Mouse (Mus musculus) T-cell, adult 2 months (primary cell): ENCODE measurements around the gene Vwa1.
A peak's percentile ranks its signal among the peaks of the same experiment; 100 is the strongest.

Experiments
- DNase-seq: peaks from one replicate; pipeline ENCODE4 v3.0.0; 2022; ENCODE audit warnings: low spot score

The Vwa1 gene

GRCm38 (mm10) chr4:155780895-155781294 lies 6.4 kb upstream of the Vwa1 start:
- DNase-seq, result no peak

GRCm38 (mm10) chr4:155779498-155779897 lies 5.0 kb upstream of the Vwa1 start:
- DNase-seq, result no peak

- DNase-seq, result no peak
Observed at GRCm38 (mm10) chr4:155777816-155778215, 3.3 kb upstream of the Vwa1 start.

- DNase-seq, result no peak
Observed at GRCm38 (mm10) chr4:155776704-155777335, 2.3 kb upstream of the Vwa1 start.

GRCm38 (mm10) chr4:155775855-155776254 lies 1.4 kb upstream of the Vwa1 start:
- no peak for DNase-seq

- DNase-seq, result no peak
Observed at GRCm38 (mm10) chr4:155774971-155775740, 658 bp upstream of the Vwa1 start.

- DNase-seq, result no peak
Observed at GRCm38 (mm10) chr4:155773335-155774078, 991 bp downstream of the Vwa1 start.

- no peak for DNase-seq
Observed at GRCm38 (mm10) chr4:155772786-155773185, 1.7 kb downstream of the Vwa1 start.

- no peak for DNase-seq
Observed at GRCm38 (mm10) chr4:155771706-155772105, 2.8 kb downstream of the Vwa1 start.

GRCm38 (mm10) chr4:155770626-155771025 lies 3.9 kb downstream of the Vwa1 start:
- no peak for DNase-seq

- peak; percentile 75 for DNase-seq
Observed at GRCm38 (mm10) chr4:155769880-155770512, 4.5 kb downstream of the Vwa1 start.

- DNase-seq, result no peak
Observed at GRCm38 (mm10) chr4:155769496-155769879, 5.0 kb downstream of the Vwa1 start.

- DNase-seq, result no peak
Observed at GRCm38 (mm10) chr4:155762357-155762756, 12.1 kb downstream of the Vwa1 start.

GRCm38 (mm10) chr4:155761356-155762099 lies 13.0 kb downstream of the Vwa1 start:
- no peak for DNase-seq

- peak; percentile 94 for DNase-seq
Observed at GRCm38 (mm10) chr4:155760613-155761355, 13.7 kb downstream of the Vwa1 start, which contains the start of gene Atad3a. Atad3a (minus strand) TSS chr4:155761093.

GRCm38 (mm10) chr4:155759862-155760612 lies 14.5 kb downstream of the Vwa1 start:
- peak; percentile 69 for DNase-seq

- no peak for DNase-seq
Observed at GRCm38 (mm10) chr4:155757011-155757410, 17.5 kb downstream of the Vwa1 start.

- no peak for DNase-seq
Observed at GRCm38 (mm10) chr4:155746575-155747490, 27.7 kb downstream of the Vwa1 start.

- DNase-seq, result no peak
Observed at GRCm38 (mm10) chr4:155746036-155746548, 28.4 kb downstream of the Vwa1 start.
